Mouse (Mus musculus) hematopoietic stem cell, adult 5-6 weeks (primary cell): ENCODE measurements at regions not wholly inside any gene's neighbourhood (a gene's known extent, or its start where the extent isn't known, plus 50 kb on each side); places are given as distances from the start of the nearest gene placed in this dataset.

Experiments used
- ATAC-seq, 2 experiments: fragments of 125-278 bp in 1 of 2; replicated peaks in 1 of 2; 2 replicates each; pipeline ENCODE4 v1.8.0; 2016 to 2017; ENCODE audit warnings: inconsistent platforms in 2 of 2, mild to moderate bottlenecking in 2 of 2, moderate number of reproducible peaks in 2 of 2, low read depth in 1 of 2, moderate TSS enrichment in 1 of 2; ENCODE audit not compliant: low FRiP score in 2 of 2, poor library complexity in 2 of 2, severe bottlenecking in 2 of 2, insufficient read depth in 1 of 2, low TSS enrichment in 1 of 2

GRCm38 (mm10) chr15:68412156-68412555, 1911.4 kb upstream of the Lrrc6 start:
- no peak for ATAC-seq

- ATAC-seq = no peak
Observed at GRCm38 (mm10) chr15:68403554-68404070, 1902.9 kb upstream of the Lrrc6 start.

GRCm38 (mm10) chr15:68401726-68402125, 1901.0 kb upstream of the Lrrc6 start:
- ATAC-seq = no peak

- no peak for ATAC-seq
Observed at GRCm38 (mm10) chr15:68401006-68401405, 1900.3 kb upstream of the Lrrc6 start.

- ATAC-seq = no peak
Observed at GRCm38 (mm10) chr15:68396566-68396965, 1895.9 kb upstream of the Lrrc6 start.

GRCm38 (mm10) chr15:68394749-68395148, 1894.0 kb upstream of the Lrrc6 start:
- peak; percentile 74 to 82; a peak in 3 of 4 replicates for ATAC-seq

GRCm38 (mm10) chr15:68394157-68394556, 1893.4 kb upstream of the Lrrc6 start:
- ATAC-seq = no peak

GRCm38 (mm10) chr15:68391737-68392136, 1891.0 kb upstream of the Lrrc6 start:
- ATAC-seq = no peak

- ATAC-seq = no peak
Observed at GRCm38 (mm10) chr15:68389855-68390254, 1889.1 kb upstream of the Lrrc6 start.

GRCm38 (mm10) chr15:68387349-68388065, 1886.8 kb upstream of the Lrrc6 start:
- no peak for ATAC-seq

- ATAC-seq = no peak
Observed at GRCm38 (mm10) chr15:68384571-68385335, 1884.0 kb upstream of the Lrrc6 start.

GRCm38 (mm10) chr15:68375166-68375565, 1874.5 kb upstream of the Lrrc6 start:
- ATAC-seq = no peak

- no peak for ATAC-seq
Observed at GRCm38 (mm10) chr15:68366816-68367215, 1866.1 kb upstream of the Lrrc6 start.

- peak; percentile 90 to 94 for ATAC-seq
Observed at GRCm38 (mm10) chr15:68363058-68363735, 1862.5 kb upstream of the Lrrc6 start.

GRCm38 (mm10) chr15:68362081-68363057, 1861.7 kb upstream of the Lrrc6 start:
- peak; percentile 4 to 40; a peak in 3 of 4 replicates for ATAC-seq

- ATAC-seq = no peak
Observed at GRCm38 (mm10) chr15:68360956-68361908, 1860.5 kb upstream of the Lrrc6 start.
